Mouse (Mus musculus): ENCODE data around the gene Pcdh9.

Gene Pcdh9

DNA sequence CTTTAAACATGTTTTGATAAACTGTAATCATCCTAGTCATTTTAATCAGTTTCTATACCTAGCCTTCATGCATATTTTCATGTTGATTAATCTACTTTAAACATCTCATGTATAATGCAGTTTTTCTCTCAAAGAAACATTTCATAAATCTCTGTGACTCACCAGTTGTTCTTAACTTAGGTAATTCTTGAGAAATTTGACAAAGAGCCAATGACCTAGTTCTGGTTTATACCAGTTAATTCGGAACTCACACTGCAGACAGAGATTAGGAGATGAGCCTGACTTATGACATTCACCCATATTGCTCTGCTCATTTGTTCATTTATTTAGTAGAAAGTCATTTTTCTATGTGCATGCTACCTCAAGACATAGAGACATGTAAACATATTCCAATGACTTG lies 328.9 kb downstream of the Pcdh9 start:
- DNase-seq (ENCODE audit: low read depth, low spot score): no peak

DNA sequence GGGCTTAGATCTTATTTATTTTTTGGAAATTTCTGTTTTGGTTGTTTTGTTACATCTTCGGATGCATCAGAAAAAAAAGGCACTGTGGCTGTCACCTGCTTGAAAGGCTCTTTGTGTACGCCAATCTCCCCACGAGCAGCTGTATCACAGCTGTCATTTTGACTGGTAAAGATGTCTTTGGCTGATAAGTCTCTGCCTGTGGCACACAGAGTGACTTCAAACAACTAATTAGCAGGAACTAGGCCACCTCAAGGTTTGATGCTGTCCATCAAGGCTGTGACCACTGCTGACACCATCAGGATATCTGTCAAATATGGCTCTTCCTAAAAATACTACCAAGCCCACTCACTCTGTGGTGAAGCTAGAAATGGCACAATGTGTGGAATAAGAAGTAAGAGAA lies 336.7 kb downstream of the Pcdh9 start:
- no peak for DNase-seq (ENCODE audit: low read depth, low spot score)

DNA sequence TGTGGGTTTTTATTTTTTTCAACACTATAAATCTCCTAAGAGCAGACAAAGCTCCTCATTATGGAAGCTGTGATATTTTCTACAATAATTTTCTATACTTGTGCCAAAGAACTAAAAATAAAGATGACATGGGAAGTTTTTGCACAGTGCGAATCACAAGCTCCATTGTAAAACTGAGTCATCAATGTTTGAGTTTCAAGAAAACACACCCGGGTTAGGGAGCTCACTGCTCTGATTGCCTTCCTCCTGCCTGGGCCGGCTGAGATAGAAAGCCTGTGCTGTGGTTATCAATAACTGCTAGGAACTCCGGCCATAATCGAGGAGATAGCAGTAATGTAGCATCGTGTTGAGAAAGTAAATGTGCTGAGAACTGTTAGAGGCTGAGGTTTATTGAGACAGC lies 344.9 kb downstream of the Pcdh9 start:
- peak; percentile 46 for DNase-seq (ENCODE audit: low read depth, low spot score)

DNA sequence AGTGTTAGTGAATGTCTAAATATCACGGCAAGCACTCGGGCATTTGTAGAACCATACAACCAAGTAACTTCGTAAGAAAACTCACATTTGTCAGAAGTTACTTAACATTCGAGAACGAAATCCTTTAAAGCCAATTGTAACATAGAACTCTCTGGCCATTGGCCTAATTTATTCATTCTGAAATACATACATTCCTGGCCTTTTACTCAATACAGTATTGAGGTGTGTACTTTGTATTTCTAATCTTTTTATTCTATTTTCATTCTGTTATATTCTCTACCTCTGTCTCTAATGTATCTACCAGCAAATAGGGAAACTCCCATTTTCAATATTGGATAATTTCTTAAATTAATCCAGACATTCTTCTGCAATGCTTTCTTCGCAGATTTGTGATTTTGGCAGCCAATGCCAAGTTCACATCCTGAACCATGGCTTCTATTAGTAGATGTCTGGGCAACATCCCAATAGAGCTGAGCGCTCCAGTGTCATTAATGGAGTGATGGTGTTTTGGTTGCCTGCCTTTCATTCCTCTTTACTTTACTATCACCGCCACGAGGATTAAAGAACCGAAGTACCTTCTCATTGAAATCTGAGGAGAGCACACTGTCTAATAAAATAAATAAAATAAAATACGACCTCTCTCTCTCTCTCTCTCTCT lies 346.4 kb downstream of the Pcdh9 start:
- DNase-seq (ENCODE audit: low read depth, low spot score): no peak

DNA sequence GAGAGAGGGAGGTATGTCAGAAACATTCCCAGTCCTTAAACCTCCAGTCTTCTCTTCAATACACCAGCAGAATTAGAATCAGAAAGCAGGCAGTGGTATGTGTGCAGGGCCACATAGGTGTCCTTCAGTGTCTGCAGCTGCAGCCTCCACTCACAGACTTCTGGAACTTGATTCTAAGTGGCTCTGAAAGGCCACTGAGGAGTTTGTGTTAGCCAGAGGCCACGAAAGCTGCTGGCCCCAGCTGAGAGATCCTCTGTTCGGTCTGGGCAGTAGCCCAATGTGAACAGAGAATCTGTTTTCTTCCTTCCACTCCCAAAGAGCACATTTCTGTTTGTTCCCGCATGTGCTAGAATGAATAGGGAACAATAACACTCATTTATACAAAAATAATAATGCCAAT lies 346.9 kb downstream of the Pcdh9 start:
- peak; percentile 80 for DNase-seq (ENCODE audit: low read depth, low spot score)

DNA sequence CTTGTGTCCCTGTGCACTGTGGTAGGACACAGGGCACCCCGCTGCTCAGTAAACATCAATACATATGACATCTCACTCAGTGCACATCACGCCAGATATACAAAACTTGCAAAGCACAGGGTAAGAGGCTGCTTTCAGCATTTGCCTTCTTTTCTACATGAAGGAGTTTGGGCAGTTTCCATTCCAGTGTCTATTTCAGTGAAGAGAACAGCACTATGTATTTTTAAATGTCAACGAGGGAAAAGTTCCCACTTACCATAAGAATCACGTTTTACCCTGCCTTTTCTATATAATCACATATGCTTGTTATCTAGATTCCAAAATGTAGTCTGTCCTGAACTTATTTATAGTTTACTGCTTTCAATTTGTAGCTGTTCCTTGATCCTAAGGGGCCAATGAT lies 355.6 kb downstream of the Pcdh9 start:
- DNase-seq (ENCODE audit: low read depth, low spot score): peak; percentile 65

DNA sequence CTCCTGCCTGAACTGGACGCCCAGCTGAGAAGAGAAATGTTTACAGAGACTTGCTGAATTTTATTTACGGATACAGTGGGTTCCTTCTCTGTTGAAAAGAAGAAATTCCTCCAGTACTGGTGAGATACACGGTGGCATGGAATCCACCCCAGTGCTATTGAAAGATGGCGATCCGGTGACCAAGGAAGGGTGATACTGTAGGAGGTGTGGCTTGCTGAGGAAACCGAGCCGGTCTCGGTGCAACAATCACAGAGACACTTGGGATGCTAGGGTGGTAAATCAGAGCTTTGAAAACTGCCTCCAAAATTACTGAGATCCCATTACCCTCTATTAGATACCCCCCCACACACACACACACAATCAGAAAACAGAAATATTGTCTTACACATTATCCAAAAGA lies 367.0 kb downstream of the Pcdh9 start:
- DNase-seq (ENCODE audit: low read depth, low spot score): no peak

DNA sequence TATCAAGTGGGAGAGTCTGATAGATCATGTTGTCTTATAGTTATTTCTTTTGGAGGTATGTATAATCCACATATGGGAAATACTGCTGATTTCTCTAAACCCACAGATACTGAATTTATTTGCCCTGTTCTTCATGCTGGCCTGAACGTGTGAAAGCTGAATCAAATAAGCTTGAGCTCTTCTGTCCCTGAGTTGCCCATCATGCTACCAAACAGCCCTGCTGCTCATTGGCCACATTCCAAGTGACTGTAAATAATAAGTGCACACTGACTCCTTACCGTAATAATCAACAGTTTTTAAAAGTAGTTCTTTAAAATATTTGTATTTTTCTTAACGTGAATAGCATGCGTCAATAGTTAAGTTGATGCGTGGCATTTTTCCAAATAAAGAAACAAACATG lies 370.3 kb downstream of the Pcdh9 start:
- DNase-seq (ENCODE audit: low read depth, low spot score): no peak

DNA sequence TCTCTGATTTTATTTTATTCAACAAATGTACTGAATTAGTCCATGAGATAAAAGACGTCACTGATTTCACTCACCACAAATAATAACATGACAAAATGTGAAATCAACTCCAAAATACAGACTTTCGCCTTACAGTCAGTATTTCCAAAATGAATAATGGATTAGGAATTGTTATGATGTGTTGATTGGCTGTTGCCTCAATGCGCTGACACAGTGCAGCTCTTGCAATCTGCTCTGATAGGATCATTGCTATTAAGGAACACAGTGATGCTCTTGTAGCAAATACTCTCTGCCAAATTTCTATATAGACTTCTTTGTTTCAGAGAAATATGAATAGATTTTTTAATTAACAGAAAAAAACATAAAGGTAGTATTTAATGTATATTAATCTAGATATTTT lies 373.8 kb downstream of the Pcdh9 start:
- no peak for DNase-seq (ENCODE audit: low read depth, low spot score)

DNA sequence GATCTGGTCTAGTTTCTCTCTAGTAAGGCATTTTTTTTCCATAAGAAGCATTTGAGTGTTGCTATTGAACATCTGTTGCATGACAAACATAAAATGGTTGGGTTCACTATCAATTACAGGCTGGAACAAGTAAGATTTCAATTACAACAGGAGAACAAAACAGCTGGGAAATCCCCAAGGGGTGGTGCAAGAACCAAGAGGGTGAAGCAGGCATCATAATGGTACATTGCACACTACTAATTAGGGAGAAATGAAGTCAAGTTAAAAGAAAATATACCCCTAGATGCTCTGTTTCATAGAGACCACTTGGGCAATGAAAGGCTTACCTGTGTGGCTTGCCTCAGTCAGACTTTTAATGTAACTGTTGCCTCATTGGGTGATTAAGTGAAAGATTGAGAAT lies 384.4 kb downstream of the Pcdh9 start:
- DNase-seq (ENCODE audit: low read depth, low spot score): no peak

DNA sequence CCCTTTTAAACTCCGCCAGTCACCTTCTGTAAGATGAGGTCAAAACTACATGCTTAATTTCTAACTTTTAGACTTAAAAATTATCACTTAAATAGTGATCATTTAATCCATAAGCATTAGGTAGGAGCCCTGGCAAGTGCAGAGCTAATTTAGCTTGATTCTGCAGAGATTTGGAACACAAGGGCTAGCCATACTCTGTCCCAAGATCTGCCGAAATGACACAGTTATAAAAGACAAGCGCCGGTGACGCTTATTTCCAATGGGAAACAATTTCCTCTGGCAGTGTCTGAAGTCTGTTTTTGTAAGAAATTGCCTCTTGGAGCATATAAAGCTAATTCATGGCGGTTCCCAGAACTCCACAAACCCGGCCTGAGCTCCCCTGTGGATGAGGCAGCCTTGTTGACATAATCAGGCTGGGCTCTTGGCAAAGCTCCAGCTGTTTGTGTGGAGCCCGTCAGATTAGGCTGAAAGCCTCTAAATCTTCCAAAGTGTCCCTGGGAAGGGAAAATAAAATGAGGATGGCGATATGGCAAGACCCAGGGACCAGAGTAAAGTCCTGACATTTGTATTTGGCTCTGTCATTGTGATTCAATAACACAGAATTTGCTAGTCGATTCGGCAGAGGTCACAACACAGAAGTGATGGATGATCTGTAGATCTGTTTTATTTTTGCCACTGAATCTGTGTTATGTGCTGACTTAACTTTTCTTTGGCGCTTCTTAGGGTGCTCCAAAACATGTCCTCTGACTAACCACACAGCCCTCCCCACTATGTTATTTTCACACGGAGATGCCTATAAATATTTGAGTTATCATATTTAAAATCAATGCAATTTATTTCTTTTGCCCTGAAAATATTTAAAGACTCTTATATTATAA lies 391.4 kb downstream of the Pcdh9 start:
- peak; percentile 23 for DNase-seq (ENCODE audit: low read depth, low spot score)

DNA sequence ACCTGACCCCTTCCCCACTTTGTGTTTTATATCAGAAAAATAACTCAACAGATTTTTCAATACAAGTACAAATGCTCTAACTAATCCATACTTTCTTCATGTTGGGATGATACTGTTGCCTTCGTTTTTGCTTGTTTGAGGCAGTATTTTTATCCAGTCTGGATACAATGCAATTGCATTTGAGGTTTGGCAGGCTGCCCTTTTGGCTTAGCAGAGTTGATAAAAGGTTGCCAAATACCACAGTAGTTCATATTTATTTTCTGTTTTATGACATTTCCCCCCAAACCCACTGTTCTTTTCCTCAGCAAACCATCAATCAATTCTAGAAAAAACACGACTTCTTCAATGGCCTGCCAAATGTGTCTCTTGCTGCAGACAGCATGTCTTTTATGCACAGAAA lies 415.5 kb downstream of the Pcdh9 start:
- no peak for DNase-seq (ENCODE audit: low read depth, low spot score)

DNA sequence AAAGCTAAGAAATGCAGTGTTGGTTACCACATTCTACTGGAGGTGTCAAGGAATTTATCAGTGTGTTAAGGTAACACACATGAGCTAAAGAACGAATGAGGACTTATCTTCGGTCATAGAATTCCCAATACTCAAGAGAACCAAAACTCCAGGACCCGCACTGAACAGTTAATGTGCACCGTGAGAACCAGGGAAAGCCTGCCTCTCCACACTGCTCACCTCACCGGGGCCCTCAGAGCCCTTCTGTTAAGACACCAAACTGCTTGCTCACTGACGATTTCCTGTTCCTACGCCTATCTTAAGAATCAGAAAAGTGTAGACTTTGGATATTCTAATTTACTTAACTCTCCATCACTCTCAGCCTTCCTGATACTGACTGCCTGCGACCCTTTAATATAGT lies 418.0 kb downstream of the Pcdh9 start:
- no peak for DNase-seq (ENCODE audit: low read depth, low spot score)

DNA sequence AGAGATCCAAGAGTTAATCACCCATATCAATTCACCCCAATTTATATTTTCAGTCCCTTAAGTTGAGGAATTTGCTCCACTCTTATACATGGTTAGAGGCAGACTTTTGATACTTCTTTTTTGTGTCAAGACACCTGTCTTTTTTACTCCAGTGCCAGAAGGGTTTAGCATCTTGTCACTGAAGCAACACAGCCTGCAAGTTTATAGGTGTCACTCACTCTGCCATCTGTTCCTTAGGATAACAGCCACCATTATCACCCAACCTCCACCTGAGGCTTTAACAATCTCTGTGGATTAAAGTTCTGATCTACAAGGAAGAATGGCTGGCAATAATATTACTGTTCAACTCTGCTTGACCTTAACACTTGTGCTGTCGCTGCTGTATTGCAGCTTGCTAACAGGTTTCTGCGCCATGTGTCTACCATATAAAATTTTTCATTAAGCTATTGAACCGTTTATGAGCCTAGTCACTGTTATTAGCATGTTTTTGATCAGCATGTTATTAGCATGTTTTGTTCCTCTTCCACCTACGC lies 427.1 kb downstream of the Pcdh9 start:
- no peak for DNase-seq (ENCODE audit: low read depth, low spot score)

DNA sequence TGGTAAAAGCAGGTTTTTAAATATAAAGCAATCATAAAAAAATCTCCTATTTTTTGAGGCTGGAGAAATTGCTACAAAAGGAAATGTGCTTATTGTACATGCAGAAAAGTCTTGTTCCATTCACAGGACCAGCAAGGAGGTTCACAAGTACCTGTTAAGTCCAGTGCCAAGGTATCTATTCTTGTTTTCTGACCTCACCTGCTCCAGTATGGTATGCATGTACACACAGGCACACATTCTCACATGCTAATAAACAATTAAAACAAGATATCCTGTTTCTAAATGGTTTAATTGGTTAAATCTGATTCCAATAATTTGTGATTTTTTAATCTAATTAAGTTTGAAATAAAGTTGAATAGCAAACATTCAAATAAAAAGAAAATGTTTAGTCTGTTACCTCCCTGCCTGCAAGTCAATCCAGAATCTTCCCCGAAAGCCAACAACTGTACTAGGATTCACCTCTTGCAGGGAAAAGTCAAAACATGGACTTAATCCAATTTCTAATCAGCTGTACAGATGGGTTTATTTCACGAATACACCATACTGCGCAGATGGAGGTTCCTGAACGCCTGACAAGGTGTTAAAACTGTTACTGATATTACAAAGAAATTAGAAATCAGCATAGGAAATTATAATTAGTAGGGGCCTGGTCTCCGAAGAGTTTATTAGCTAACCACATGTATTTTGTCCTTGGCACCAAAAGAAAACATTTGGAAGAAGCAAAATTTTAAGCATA lies 439.4 kb downstream of the Pcdh9 start:
- no peak for DNase-seq (ENCODE audit: low read depth, low spot score)

DNA sequence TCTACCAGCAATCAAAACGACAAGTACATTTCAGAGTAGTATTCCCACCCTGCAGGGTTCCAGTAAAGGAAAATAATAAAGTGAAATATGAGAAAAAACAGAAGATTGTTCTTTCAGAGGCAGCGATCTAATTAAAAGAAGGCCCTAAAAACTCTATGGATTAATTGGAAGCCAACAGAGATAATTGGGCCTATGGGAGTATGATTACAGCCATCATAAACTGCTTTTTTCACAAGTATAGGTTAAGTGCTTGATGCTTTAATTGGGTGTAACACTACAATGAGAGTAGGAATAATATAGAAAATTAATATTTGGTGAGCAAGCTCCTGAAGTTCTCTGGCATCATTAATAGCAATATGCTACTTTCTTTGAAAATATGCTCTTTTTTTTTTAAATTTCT lies 448.6 kb downstream of the Pcdh9 start:
- no peak for DNase-seq (ENCODE audit: low read depth, low spot score)

DNA sequence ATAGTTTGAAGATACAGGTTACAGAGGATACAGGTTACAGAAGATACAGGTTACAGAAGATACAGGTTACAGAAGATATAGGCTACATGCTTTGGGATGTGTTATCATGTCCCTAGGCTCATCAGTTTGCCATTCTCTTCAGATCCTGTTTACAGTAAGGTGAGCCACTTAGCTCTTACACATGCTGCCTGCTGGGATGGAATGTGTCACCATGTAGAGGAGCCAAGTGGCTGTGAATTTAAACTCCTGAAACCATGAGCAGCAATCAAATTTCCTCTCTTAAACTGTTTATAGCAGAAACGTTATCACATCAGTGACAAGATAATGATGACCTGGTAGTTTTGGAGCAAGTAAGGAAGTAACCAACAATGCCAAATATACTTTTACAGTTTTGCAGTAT lies 453.3 kb downstream of the Pcdh9 start:
- no peak for DNase-seq (ENCODE audit: low read depth, low spot score)

DNA sequence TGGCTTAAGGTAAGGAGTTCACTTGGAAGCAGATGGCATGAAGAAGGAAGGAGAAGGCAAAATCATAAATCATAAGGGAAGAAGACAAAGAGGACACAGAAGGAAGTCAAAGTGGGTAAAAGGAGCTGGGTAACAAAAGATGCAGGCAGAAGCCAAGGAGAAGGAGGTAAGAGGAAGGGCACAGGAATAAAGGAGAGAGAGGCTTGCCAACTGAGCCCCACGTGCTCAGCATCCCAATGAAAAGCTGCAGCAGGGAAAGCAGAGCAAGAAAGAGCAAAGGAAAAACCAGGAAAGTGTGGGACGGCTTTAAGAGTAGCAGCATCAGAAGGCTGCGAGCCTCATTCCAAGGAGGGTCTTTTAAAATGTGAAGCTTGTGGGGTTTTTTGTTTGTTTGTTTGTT lies 473.7 kb downstream of the Pcdh9 start:
- no peak for DNase-seq (ENCODE audit: low read depth, low spot score)

DNA sequence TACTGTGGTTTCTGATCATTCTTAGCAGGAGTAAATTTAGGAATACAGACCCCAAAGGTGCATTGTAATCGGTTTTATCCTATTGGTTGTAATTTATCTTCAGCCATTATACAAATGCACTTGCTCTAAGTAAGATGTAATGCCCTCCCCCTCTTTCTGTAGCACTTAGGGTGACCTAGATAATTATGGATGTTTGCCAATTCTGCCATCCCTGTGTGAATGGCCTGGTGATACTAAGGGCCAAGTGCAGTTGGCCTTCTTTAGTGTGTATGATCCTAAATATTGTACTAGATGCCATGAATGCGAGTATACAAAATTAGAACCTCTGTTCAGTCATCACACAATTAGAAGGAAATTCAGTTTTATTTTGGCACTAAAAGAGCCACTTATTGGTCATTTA lies 475.0 kb downstream of the Pcdh9 start:
- DNase-seq (ENCODE audit: low read depth, low spot score): no peak

DNA sequence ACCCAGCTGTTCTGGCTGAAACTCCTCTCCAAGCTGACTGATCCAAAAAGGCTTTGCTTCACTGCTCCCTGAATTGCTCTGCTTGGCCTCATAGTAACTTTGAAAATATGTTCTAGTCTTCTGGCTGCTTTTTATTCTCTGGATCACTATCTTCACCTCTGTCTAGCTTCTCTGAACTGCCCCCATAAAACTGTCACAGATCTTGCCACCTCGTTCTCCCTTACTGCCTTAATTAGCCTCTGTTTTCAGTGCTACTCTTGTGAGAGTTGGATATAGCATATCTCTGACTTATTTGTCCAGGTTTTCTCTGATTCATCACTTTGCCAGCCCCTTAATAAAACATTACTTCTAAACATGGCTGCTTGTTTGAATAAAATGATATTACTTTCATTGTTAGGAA lies 481.2 kb downstream of the Pcdh9 start:
- no peak for DNase-seq (ENCODE audit: low read depth, low spot score)

DNA sequence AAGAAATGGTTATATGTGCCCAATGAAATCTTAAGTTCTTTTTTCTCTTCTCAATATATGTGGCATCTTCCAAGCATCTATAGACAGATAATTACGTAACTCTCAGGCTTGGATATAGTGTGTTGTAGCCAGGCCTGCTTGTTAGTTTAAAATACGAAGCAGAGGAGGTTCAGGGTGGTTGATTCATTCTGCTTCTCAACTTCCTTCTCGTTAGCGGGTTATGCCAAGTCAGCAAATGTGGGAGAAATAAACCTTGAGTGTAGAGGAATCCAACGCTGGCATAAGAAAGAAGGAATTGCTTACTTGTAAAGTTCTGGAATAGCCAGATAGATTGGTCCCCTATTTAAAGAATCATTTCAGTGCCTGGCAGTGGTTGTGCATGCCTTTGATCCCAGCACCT lies 482.7 kb downstream of the Pcdh9 start:
- DNase-seq (ENCODE audit: low read depth, low spot score): peak; percentile 36

DNA sequence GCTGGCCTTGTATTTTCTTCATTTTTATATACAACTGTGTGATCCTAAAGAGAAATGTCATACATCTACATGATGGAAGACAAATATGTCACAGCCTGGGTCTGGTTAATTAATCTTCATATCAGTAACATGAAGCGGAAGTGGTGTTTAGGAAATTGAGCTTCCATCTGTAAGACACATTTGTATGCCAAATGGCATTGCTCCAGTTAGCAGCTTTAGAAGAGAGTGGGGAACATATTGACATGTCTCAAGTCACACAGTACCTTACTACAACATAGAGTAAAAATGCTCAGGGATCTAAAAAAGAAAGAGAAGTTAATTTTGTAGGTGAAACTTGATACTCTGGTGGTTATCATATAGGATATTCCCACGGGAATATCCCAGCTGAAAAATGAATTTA lies 505.4 kb downstream of the Pcdh9 start:
- DNase-seq (ENCODE audit: low read depth, low spot score): no peak

All from telencephalon, adult 2 months (tissue).